Mouse (Mus musculus) heart, embryonic 16.5 days (tissue): ENCODE measurements around the gene Ncf4. TPM values are rescaled to one million over a fixed set of nuclear protein-coding genes. Genes with fewer than 3 reads are reported as not detected.

Experiments
- ATAC-seq: fragments of 200-750 bp; cut with Nextera tagmentation; replicated peaks from 2 replicates; pipeline ENCODE4 v1.8.0; 2017; ENCODE audit warnings: moderate number of reproducible peaks; ENCODE audit not compliant: insufficient read depth, low FRiP score; ENCODE audit errors: extremely low read depth
- H3K27ac ChIP-seq: fragments of 300-500 bp; sonication (generic); 2 replicates; pipeline ENCODE4 v1.5.1; 2014; ENCODE audit warnings: mild to moderate bottlenecking, low read length, control low read depth, moderate library complexity
- H3K27me3 ChIP-seq: fragments of 300-500 bp; sonication (generic); 2 replicates; pipeline ENCODE4 v1.6.1; 2014; ENCODE audit warnings: low read length, mixed read lengths; ENCODE audit not compliant: control insufficient read depth, insufficient read depth
- H3K36me3 ChIP-seq: fragments of 300-500 bp; sonication (generic); 2 replicates; pipeline ENCODE4 v1.6.1; 2014; ENCODE audit not compliant: control insufficient read depth, insufficient read depth
- H3K4me1 ChIP-seq: fragments of 300-500 bp; sonication (generic); 2 replicates; pipeline ENCODE4 v1.6.1; 2014; ENCODE audit warnings: low read length, mixed read lengths; ENCODE audit not compliant: control insufficient read depth, insufficient read depth
- H3K4me2 ChIP-seq: fragments of 300-500 bp; sonication (generic); 2 replicates; pipeline ENCODE4 v1.6.1; 2014; ENCODE audit warnings: low read depth, mild to moderate bottlenecking, control low read depth, low read length
- H3K4me3 ChIP-seq: fragments of 300-500 bp; sonication (generic); 2 replicates; pipeline ENCODE4 v1.5.1; 2014; ENCODE audit warnings: mild to moderate bottlenecking, control low read depth, low read length
- H3K9ac ChIP-seq: fragments of 300-500 bp; sonication (generic); 2 replicates; pipeline ENCODE4 v1.6.1; 2014; ENCODE audit warnings: low read length, control low read depth
- H3K9me3 ChIP-seq: fragments of 300-500 bp; sonication (generic); replicated peaks from 2 replicates; pipeline ENCODE4 v1.6.1; 2016; ENCODE audit warnings: low read length; ENCODE audit not compliant: control insufficient read depth
- WGBS: fragments of 180-500 bp; shearing (Covaris S2); extraction: QIAGEN DNeasy Blood & Tissue Kit; methylation state at CpG from one replicate; pipeline ENCODE4 v1.1.7; 2014; 5-methylcytosine and 5-hydroxymethylcytosine counted together
- polyA plus RNA-seq: library from polyadenylated mRNA; unstranded; fragments of >200 nt; fragmentation: Nextera tagmentation; extraction: Ambion mirVana; gene quantifications from 2 replicates; pipeline ENCODE4 v1.2.1, GENCODE M21; 2015

Gene Ncf4
- polyA plus RNA-seq, 1 experiment from 2014 or later: 5.3 TPM

GRCm38 (mm10) chr15:78227816-78228215, 16.8 kb upstream of the Ncf4 start:
- Histone ChIP-seq H3K4me2 (no peak overlapping the region), H3K4me3 (no peak overlapping the region), H3K27ac (no peak overlapping the region), H3K9ac (no peak overlapping the region), H3K27me3 (no peaks in the 10 kb centered on the region), H3K36me3 (no peaks in the 10 kb centered on the region), H3K4me1 (no peaks in the 10 kb centered on the region), H3K9me3 (no peaks in the 10 kb centered on the region)
- ATAC-seq: no peak
- WGBS: 74% methylated on average over 12 of the region's 12 CpGs

- H3K36me3 ChIP-seq: no peaks in the 10 kb centered on the region
- ATAC-seq: no peak
- 42% methylated on average over 13 of the region's 13 CpGs for WGBS
- H3K4me1 ChIP-seq: no peaks in the 10 kb centered on the region
- H3K4me3 ChIP-seq: no peak overlapping the region
- no peaks in the 10 kb centered on the region for H3K27me3 ChIP-seq
- no peak overlapping the region for H3K9ac ChIP-seq
- H3K9me3 ChIP-seq: no peaks in the 10 kb centered on the region
- H3K4me2 ChIP-seq: no peak overlapping the region
- H3K27ac ChIP-seq: no peak overlapping the region
Observed at GRCm38 (mm10) chr15:78231346-78232331, 13.0 kb upstream of the Ncf4 start.

GRCm38 (mm10) chr15:78234823-78235509, 9.6 kb upstream of the Ncf4 start:
- Histone ChIP-seq H3K36me3 (no peaks in the 10 kb centered on the region), H3K9me3 (no peaks in the 10 kb centered on the region), H3K4me2 (no peak overlapping the region), H3K4me3 (no peak overlapping the region), H3K27ac (no peak overlapping the region), H3K9ac (no peak overlapping the region), H3K27me3 (no peaks in the 10 kb centered on the region), H3K4me1 (no peaks in the 10 kb centered on the region)
- WGBS: 56% methylated on average over 5 of the region's 5 CpGs
- no peak for ATAC-seq

- ATAC-seq: no peak
- no peak overlapping the region for H3K9ac ChIP-seq
- no peak overlapping the region for H3K4me2 ChIP-seq
- peaks cover 10% of the 10 kb centered on the region for H3K4me1 ChIP-seq
- no peaks in the 10 kb centered on the region for H3K9me3 ChIP-seq
- no peaks in the 10 kb centered on the region for H3K27me3 ChIP-seq
- no peak overlapping the region for H3K4me3 ChIP-seq
- H3K36me3 ChIP-seq: no peaks in the 10 kb centered on the region
- H3K27ac ChIP-seq: no peak overlapping the region
- WGBS: 19% methylated on average over 10 of the region's 10 CpGs
Observed at GRCm38 (mm10) chr15:78239453-78239852, 5.1 kb upstream of the Ncf4 start.

GRCm38 (mm10) chr15:78239956-78240617, 4.5 kb upstream of the Ncf4 start:
- Histone ChIP-seq H3K27ac (no peak overlapping the region), H3K9me3 (no peaks in the 10 kb centered on the region), H3K36me3 (no peaks in the 10 kb centered on the region), H3K4me2 (no peak overlapping the region), H3K4me3 (no peak overlapping the region), H3K9ac (no peak overlapping the region), H3K27me3 (no peaks in the 10 kb centered on the region), H3K4me1 (peaks cover 10% of the 10 kb centered on the region)
- WGBS: 51% methylated on average over 14 of the region's 14 CpGs
- ATAC-seq: no peak

- Histone ChIP-seq H3K4me1 (peaks cover 11% of the 10 kb centered on the region), H3K9ac (no peak overlapping the region), H3K27me3 (no peaks in the 10 kb centered on the region), H3K9me3 (no peaks in the 10 kb centered on the region), H3K4me3 (no peak overlapping the region), H3K36me3 (no peaks in the 10 kb centered on the region), H3K27ac (no peak overlapping the region), H3K4me2 (no peak overlapping the region)
- ATAC-seq: no peak
- 52% methylated on average over 11 of the region's 11 CpGs for WGBS
Observed at GRCm38 (mm10) chr15:78241335-78241734, 3.3 kb upstream of the Ncf4 start.

GRCm38 (mm10) chr15:78243061-78243460, 1.5 kb upstream of the Ncf4 start:
- peaks cover 14% of the 10 kb centered on the region for H3K4me1 ChIP-seq
- no peak overlapping the region for H3K27ac ChIP-seq
- no peak for ATAC-seq
- no peak overlapping the region for H3K9ac ChIP-seq
- 76% methylated on average over 8 of the region's 8 CpGs for WGBS
- H3K4me3 ChIP-seq: no peak overlapping the region
- H3K9me3 ChIP-seq: no peaks in the 10 kb centered on the region
- H3K27me3 ChIP-seq: no peaks in the 10 kb centered on the region
- H3K36me3 ChIP-seq: no peaks in the 10 kb centered on the region
- H3K4me2 ChIP-seq: no peak overlapping the region

- H3K27me3 ChIP-seq: no peaks in the 10 kb centered on the region
- H3K36me3 ChIP-seq: no peaks in the 10 kb centered on the region
- peak; percentile 69 for ATAC-seq
- H3K4me2 ChIP-seq: no peak overlapping the region
- H3K4me3 ChIP-seq: no peak overlapping the region
- H3K27ac ChIP-seq: peak overlapping the region; percentile 49
- no peaks in the 10 kb centered on the region for H3K9me3 ChIP-seq
- 45% methylated on average over 6 of the region's 6 CpGs for WGBS
- H3K4me1 ChIP-seq: peaks cover 14% of the 10 kb centered on the region
- no peak overlapping the region for H3K9ac ChIP-seq
Observed at GRCm38 (mm10) chr15:78243774-78244173, 827 bp upstream of the Ncf4 start.
